Mouse (Mus musculus) limb, embryonic 11.5 days (tissue): ENCODE measurements around the gene Prkcb. TPM values are rescaled to one million over a fixed set of nuclear protein-coding genes. Genes with fewer than 3 reads are reported as not detected.

Experiments used
- ATAC-seq: fragments of 200-750 bp; cut with Nextera tagmentation; 2 replicates; pipeline ENCODE4 v1.8.0; 2017; ENCODE audit warnings: low read depth; ENCODE audit not compliant: insufficient number of reproducible peaks, low FRiP score, low TSS enrichment
- DNase-seq: peaks from one replicate; pipeline ENCODE4 v3.0.0-alpha.2; 2015; ENCODE audit warnings: low spot score
- H3K27ac ChIP-seq: fragments of 300-500 bp; sonication (generic); replicated peaks from 2 replicates; pipeline ENCODE4 v1.5.1; 2014; ENCODE audit warnings: low read depth, mild to moderate bottlenecking, low read length
- H3K27me3 ChIP-seq: fragments of 300-500 bp; sonication (generic); 2 replicates; pipeline ENCODE4 v1.6.1; 2014; ENCODE audit warnings: mild to moderate bottlenecking, low read length, mixed read lengths; ENCODE audit not compliant: control insufficient read depth, insufficient read depth
- H3K36me3 ChIP-seq: fragments of 300-500 bp; sonication (generic); 2 replicates; pipeline ENCODE4 v1.6.1; 2014; ENCODE audit warnings: mild to moderate bottlenecking, low read length, moderate library complexity, mixed read lengths; ENCODE audit not compliant: control insufficient read depth, insufficient read depth
- H3K4me1 ChIP-seq: fragments of 300-500 bp; sonication (generic); 2 replicates; pipeline ENCODE4 v1.6.1; 2014; ENCODE audit warnings: low read length, mixed read lengths; ENCODE audit not compliant: control insufficient read depth, insufficient read depth
- H3K4me2 ChIP-seq: fragments of 300-500 bp; sonication (generic); 2 replicates; pipeline ENCODE4 v1.6.1; 2014; ENCODE audit warnings: low read depth, mild to moderate bottlenecking, moderate library complexity; ENCODE audit not compliant: severe bottlenecking
- H3K4me3 ChIP-seq: fragments of 300-500 bp; sonication (generic); 2 replicates; pipeline ENCODE4 v1.5.1; 2014; ENCODE audit warnings: low read depth, low read length
- H3K9ac ChIP-seq: fragments of 300-500 bp; sonication (generic); 2 replicates; pipeline ENCODE4 v1.6.1; 2014; ENCODE audit warnings: mild to moderate bottlenecking, low read length
- H3K9me3 ChIP-seq: fragments of 300-500 bp; sonication (generic); 2 replicates; pipeline ENCODE4 v1.6.1; 2016; ENCODE audit warnings: low read length; ENCODE audit not compliant: control insufficient read depth
- WGBS: fragments of 180-500 bp; shearing (Covaris S2); extraction: QIAGEN DNeasy Blood & Tissue Kit; methylation state at CpG from one replicate; pipeline ENCODE4 v1.1.7; 2014; 5-methylcytosine and 5-hydroxymethylcytosine counted together
- polyA plus RNA-seq: library from polyadenylated mRNA; unstranded; fragments of >200 nt; fragmentation: Nextera tagmentation; extraction: Ambion mirVana; gene quantifications from 2 replicates; pipeline ENCODE4 v1.2.1, GENCODE M21; 2014

The Prkcb gene
- polyA plus RNA-seq, 1 experiment from 2014 or later: 4.4 TPM

DNA sequence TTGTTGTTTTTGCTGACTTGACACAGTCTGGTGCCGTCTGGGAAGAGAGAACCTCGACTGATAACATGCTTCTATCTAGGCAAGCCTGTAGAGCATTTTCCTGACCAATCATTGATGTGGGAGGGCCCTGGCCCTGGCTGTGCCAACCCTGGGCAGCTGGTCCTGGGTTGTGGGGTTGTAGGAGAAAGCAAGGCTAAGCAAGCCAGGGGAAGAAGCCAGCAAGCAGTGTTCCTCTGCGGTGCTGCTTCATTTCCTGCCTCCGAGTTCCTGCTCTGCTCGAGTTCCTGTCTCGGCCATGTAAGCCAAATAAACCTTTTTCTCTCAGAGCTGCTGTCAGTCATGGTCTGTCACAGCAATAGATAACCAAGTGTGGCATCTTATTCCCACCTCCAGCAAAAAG, 121.4 kb downstream of the Prkcb start:
- 82% methylated on average over 6 of the region's 6 CpGs for WGBS
- H3K36me3 ChIP-seq: no peaks in the 10 kb centered on the region
- DNase-seq (no peak), ATAC-seq (no peak)
- H3K9me3 ChIP-seq: no peaks in the 10 kb centered on the region
- H3K4me2 ChIP-seq: no peak overlapping the region
- H3K9ac ChIP-seq: no peak overlapping the region
- no peak overlapping the region for H3K4me3 ChIP-seq
- peaks cover under 1% of the 10 kb centered on the region; the same call in 1 of the 2 replicates for H3K4me1 ChIP-seq
- no peaks in the 10 kb centered on the region for H3K27me3 ChIP-seq
- H3K27ac ChIP-seq: no peak overlapping the region

DNA sequence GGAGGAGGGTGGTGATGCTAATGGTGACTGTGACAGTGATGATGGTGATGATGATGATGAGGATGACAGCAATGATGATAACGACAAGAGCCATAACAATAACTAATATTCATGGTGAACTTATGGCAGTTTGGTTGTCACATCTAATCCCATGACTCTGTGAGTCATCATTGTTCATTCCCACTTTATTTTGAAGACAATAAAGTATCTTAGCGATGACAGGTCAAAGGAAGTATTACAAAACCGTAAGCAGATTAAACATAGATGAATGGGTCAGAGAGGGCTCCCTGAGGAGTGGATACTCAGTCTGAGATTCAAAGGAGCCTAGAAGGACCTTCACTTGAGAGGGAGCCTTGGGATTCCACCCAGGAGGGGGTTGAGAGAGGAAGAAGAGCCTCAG, 122.3 kb downstream of the Prkcb start:
- Histone ChIP-seq H3K4me3 (no peak overlapping the region), H3K27me3 (no peaks in the 10 kb centered on the region), H3K9me3 (no peaks in the 10 kb centered on the region), H3K27ac (no peak overlapping the region), H3K4me1 (no peaks in the 10 kb centered on the region), H3K9ac (no peak overlapping the region), H3K4me2 (no peak overlapping the region), H3K36me3 (no peaks in the 10 kb centered on the region)
- ATAC-seq (no peak), DNase-seq (no peak)
- 91% methylated on average over 3 of the region's 3 CpGs for WGBS

DNA sequence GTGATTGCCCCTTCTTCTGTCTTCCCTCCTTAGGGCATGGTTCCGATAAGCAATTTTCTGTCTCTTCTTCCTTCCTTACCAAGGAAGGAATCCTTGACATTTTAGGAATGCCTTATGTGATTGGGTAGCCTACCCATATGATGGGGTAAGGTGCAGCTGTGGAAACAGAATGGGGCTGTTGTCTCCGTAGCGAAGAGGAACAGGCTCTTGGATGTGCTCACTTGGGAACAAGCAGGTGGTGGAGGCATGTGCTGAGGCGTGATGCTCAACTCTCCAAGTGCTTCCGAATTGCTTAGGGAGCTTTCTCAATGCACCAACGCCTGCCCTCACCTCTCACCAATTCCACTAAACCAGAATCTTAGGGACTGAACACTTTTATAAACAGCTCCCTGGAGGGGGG, 124.7 kb downstream of the Prkcb start:
- Histone ChIP-seq H3K27me3 (no peaks in the 10 kb centered on the region), H3K4me3 (no peak overlapping the region), H3K27ac (no peak overlapping the region), H3K9ac (no peak overlapping the region), H3K4me1 (no peaks in the 10 kb centered on the region), H3K36me3 (no peaks in the 10 kb centered on the region), H3K4me2 (no peak overlapping the region), H3K9me3 (no peaks in the 10 kb centered on the region)
- DNase-seq (no peak), ATAC-seq (no peak)
- 81% methylated on average over 6 of the region's 6 CpGs for WGBS

DNA sequence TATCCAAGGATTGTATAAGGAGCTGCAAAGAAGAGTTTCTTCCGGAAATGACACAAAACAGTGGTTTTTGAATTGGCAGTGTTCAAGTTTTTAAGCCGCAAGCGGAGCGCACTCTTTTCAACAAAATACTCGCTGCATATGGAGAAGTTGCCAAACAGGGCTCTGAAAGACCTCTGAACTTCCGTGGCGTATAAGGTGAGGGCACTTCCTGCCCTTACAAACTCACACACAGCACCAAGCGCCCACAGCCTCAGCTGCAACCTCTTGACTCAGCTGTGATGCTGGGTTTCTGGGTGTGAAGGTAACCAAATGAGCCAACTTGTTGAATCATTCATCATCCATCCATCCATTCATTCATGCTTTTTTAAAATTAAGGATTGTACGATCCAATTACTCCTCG, 125.6 kb downstream of the Prkcb start:
- H3K4me1 ChIP-seq: no peaks in the 10 kb centered on the region
- H3K27ac ChIP-seq: no peak overlapping the region
- no peak overlapping the region for H3K9ac ChIP-seq
- DNase-seq: no peak
- H3K4me3 ChIP-seq: no peak overlapping the region
- no peak overlapping the region for H3K4me2 ChIP-seq
- H3K9me3 ChIP-seq: no peaks in the 10 kb centered on the region
- WGBS: 91% methylated on average over 10 of the region's 10 CpGs
- no peaks in the 10 kb centered on the region for H3K36me3 ChIP-seq
- no peak for ATAC-seq
- no peaks in the 10 kb centered on the region for H3K27me3 ChIP-seq

- Histone ChIP-seq H3K27me3 (no peaks in the 10 kb centered on the region), H3K36me3 (no peaks in the 10 kb centered on the region), H3K4me3 (no peak overlapping the region), H3K4me2 (no peak overlapping the region), H3K4me1 (no peaks in the 10 kb centered on the region), H3K9me3 (no peaks in the 10 kb centered on the region), H3K9ac (no peak overlapping the region), H3K27ac (no peak overlapping the region)
- DNase-seq (no peak), ATAC-seq (no peak)
- WGBS: 91% methylated on average over 6 of the region's 6 CpGs
These were observed 126.1 kb downstream of the Prkcb start for GRCm38 (mm10) chr7:122414608-122415007.

- WGBS: 88% methylated on average over 9 of the region's 9 CpGs
- no peak for ATAC-seq
These were observed 126.8 kb downstream of the Prkcb start for GRCm38 (mm10) chr7:122415387-122415786.

GRCm38 (mm10) chr7:122415904-122416303, 127.4 kb downstream of the Prkcb start:
- no peaks in the 10 kb centered on the region for H3K9me3 ChIP-seq
- ATAC-seq (no peak), DNase-seq (no peak)
- no peak overlapping the region for H3K9ac ChIP-seq
- no peaks in the 10 kb centered on the region for H3K27me3 ChIP-seq
- no peak overlapping the region for H3K4me2 ChIP-seq
- H3K36me3 ChIP-seq: no peaks in the 10 kb centered on the region
- no peak overlapping the region for H3K27ac ChIP-seq
- H3K4me3 ChIP-seq: no peak overlapping the region
- H3K4me1 ChIP-seq: no peaks in the 10 kb centered on the region
- WGBS: 76% methylated on average over 12 of the region's 12 CpGs

More at GRCm38 (mm10) chr7:122415387-122415786, 126.8 kb downstream of the Prkcb start:
- DNase-seq: no peak
- Histone ChIP-seq H3K4me3 (no peak overlapping the region), H3K4me2 (no peak overlapping the region), H3K9me3 (no peaks in the 10 kb centered on the region), H3K4me1 (no peaks in the 10 kb centered on the region), H3K27me3 (no peaks in the 10 kb centered on the region), H3K27ac (no peak overlapping the region), H3K36me3 (no peaks in the 10 kb centered on the region), H3K9ac (no peak overlapping the region)

- H3K27ac ChIP-seq: no peak overlapping the region
- ATAC-seq (no peak), DNase-seq (no peak)
- no peaks in the 10 kb centered on the region for H3K36me3 ChIP-seq
- no peak overlapping the region for H3K4me3 ChIP-seq
- 69% methylated on average over 3 of the region's 3 CpGs for WGBS
- H3K4me1 ChIP-seq: no peaks in the 10 kb centered on the region
- no peaks in the 10 kb centered on the region for H3K27me3 ChIP-seq
- no peaks in the 10 kb centered on the region for H3K9me3 ChIP-seq
- H3K4me2 ChIP-seq: no peak overlapping the region
- H3K9ac ChIP-seq: no peak overlapping the region
These were observed 130.0 kb downstream of the Prkcb start for GRCm38 (mm10) chr7:122418551-122418950.

DNA sequence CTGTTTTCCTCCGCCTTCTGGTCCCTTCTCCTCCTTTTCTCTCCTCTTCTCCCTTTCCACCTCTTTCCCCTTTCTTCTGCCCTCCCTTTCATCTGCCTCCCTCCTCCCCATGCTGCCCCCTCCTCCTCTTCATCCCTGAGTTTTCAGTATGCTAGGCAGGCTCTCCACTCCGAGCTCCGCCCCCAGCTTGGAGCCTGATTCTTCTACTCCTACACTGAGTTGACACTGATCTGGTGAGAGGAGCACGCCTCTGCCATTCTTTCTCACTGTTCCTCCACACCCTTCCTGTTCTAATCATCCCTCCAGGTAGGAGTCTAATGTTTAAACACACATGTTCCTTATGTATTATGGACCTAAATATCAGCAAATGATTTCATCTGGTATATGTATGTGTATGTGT, 135.3 kb downstream of the Prkcb start:
- Histone ChIP-seq H3K4me1 (no peaks in the 10 kb centered on the region), H3K9me3 (no peaks in the 10 kb centered on the region), H3K9ac (no peak overlapping the region), H3K4me3 (no peak overlapping the region), H3K27me3 (no peaks in the 10 kb centered on the region), H3K4me2 (no peak overlapping the region), H3K36me3 (no peaks in the 10 kb centered on the region), H3K27ac (no peak overlapping the region)
- DNase-seq: no peak
- WGBS: 62% methylated on average over 4 of the region's 4 CpGs
- no peak for ATAC-seq
